Mouse (Mus musculus) activated CD4-positive, CD25-positive, alpha-beta regulatory T cell, adult 4 months (primary cell): Measurements from ENCODE around the gene Asxl2. TPM values are rescaled to one million over a fixed set of nuclear protein-coding genes. Genes with fewer than 3 reads are reported as not detected.

Source experiments
- ATAC-seq: one replicate; pipeline ENCODE4 v1.8.0; 2017
- polyA plus RNA-seq, 2 experiments: library from polyadenylated mRNA; unstranded; fragments of 100-300 nt; shearing (Covaris generic); gene quantifications; one replicate each; pipeline ENCODE4 v1.2.1; 2017

Asxl2 gene
- polyA plus RNA-seq, 2 experiments from 2014 or later, result 41.4 to 45.4 TPM

DNA sequence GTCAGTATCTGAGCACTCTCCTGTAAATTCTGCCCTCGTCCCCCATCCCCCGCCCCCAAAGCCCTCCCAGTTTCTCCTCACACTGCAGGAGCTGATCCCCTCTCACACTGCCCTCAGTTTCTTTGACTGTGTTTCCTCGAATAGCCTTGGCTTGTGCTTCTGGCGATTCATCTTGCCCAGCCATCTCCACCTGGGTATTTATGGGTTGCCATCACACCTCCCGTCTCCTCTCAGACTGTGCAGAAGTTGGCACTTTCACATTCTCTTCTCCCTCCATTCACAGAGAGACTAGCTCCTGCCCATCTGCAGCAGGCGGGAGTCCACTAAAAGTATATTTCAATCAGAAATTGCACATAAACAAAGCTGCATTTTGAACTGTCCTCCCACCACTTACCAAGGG is 120.1 kb downstream of the Asxl2 start:
- no peak for ATAC-seq

DNA sequence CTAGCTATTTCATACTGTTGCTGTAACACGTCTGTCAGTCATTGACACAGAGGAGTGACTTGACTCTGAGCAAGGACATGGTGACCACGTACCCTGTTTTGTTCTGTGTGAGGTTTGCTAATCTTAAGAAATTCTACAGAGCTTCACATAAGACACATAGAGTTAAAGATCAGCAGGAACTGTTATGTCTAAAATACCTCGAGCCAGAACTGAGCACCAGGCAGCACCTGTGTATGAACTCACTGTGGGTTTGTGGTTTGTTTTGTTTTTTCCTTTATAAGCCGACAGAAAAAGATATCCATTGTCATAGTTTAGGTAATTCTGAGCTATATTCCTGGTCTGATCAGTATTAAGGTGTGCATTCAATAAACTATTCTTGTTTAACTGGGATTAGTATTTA is 120.8 kb downstream of the Asxl2 start:
- peak; percentile 67 for ATAC-seq

GRCm38 (mm10) chr12:3547911-3548310 is 121.3 kb downstream of the Asxl2 start:
- ATAC-seq, result no peak

DNA sequence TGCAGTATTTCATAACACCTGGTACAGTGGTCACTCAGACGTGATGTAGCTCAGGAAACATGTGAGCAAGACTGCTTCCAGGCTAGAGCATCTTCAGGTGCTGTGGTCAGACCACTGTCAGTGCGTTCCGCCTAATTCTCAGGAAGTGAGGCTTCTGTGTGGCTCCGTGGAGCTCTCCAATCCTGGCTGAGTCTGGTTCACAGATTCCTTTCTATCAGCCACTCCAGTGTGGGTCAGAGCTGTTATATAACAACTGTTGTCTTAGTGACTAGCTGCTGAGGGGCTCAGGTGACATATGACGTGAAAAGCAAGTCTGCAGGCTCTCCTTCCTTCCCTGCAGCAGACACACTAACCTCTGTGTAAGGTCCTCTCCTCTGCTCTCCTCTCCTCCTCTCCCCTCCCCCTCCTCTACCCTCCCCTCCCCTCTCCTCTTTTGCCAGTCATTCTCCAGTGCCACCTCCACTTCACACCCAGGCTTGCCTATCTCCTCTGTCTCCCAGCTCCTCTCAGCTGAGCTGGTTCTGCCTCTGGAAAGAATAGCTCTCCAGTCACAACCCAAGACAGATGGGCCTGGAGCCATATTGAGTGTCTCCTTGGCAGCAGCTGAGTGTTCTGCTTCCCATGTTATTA is 122.0 kb downstream of the Asxl2 start:
- peak; percentile 11 for ATAC-seq

- ATAC-seq, result no peak
Observed at GRCm38 (mm10) chr12:3550280-3550679, 123.6 kb downstream of the Asxl2 start.

Other genes starting within 250 kb of the Asxl2 start
- gene Rab10, start 116.9 kb upstream of the Asxl2 start, polyA plus RNA-seq, result 10 to 100 TPM; 51.4 to 65.5 TPM
- 1 to 10 TPM; 1.8 to 3.7 TPM for gene Kif3c, start 61.7 kb upstream of the Asxl2 start, polyA plus RNA-seq
- 10 to 100 TPM; 20.2 to 20.4 TPM for gene Dtnb, start 145.5 kb downstream of the Asxl2 start, polyA plus RNA-seq